Mouse (Mus musculus) natural killer cell, adult 2 months (primary cell): Measurements from ENCODE around the gene Gpx2.

ENCODE experiments used
- DNase-seq, 2 experiments: peaks; one replicate each; pipeline ENCODE4 v3.0.0; 2022; ENCODE audit warnings: low spot score in 2 of 2

The Gpx2 gene

DNA sequence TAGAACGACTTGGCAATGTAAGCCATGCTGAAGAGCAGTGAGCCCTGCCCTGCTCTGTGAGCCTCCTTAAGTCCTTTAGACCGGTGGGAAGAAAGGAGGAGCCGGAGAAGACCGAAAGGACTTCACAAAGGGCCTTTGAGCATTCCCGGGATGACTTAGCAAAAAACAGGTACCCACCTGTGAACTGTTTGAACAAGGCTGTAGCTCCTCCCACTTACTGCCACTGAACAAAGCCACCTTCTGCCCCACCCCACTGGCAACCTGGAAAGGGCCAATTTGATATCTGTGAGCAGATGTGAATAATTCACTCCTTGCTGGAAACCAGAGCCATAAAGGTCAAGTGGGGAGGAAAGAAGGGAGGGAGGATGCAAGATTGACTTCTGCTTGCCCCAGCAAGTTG is at the start of gene Gpx2:
TSS of gene Gpx2 (minus strand) at position 205 of the 400 bp plus-strand sequence.
- no peak for DNase-seq

DNA sequence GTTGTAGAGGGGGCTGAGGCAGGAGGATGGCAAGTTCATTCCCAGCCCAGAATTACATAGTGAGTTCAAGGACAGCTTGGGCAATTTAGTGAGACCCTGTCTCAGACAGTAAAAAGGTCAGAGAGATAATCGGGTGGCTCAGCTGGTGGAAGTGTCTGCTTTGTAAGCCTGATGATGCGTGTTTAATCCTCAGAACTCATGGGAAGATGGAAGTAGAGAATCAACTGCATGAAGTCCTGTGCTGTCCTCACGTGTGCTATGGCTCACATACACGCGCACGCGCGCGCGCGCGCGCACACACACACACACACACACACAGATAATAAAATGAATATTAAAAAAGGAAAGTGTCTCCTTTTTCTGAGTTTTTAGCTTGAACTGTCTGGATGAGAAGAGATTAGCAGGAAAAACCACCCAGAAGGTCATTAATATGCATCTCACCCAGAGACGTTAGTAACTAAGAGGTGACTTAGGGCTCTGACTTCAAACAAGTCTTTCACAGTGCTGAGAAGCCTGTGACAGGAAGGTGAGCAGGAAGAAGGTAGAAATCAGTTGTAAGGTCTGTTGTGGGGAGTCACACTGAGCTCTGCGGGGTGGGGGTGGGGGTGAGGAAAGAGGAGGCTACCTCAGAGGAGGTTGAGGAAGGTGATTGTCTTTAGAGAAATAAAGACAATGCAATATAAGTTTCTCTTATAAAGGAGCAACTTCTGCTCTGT is 49.1 kb upstream of the Gpx2 start:
- no peak for DNase-seq

DNA sequence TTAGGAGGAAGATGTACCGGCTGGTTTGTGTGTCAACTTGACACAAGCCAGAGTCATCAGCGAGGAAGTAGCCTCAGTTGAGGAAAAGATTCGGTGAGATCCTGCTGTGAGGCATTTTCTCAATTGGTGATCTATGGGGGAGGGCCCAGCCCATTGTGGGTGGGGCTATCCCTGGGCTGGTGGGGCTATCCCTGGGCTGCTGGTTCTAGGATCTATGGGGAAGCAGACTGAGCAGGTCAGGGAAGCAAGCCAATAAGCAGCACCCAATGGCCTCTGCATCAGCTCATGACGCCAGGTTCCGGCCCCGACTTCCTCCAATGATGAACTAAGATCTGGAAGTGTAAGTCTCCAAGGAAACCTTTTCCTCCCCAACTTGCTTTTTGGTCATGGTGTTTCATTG is 44.7 kb upstream of the Gpx2 start:
- DNase-seq, result no peak

DNA sequence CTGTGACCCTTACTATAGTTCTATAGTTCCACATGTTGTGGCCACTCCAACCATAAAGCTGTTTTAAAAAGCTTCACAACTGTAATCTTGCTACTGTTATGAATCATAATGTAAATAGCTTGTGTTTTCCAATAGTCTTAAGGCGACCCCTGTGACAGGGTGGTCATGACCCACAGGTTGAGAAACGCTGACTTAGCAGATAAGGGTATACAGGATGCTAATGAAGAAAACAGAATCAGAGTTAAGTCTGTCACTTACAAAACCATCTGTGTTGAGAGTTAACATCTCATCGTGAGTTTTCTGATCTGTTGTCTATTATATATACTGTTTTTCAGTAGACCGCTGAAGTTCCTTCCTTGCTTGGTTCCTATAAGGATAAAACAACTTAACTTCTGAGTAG is 43.9 kb upstream of the Gpx2 start:
- DNase-seq, result no peak

DNA sequence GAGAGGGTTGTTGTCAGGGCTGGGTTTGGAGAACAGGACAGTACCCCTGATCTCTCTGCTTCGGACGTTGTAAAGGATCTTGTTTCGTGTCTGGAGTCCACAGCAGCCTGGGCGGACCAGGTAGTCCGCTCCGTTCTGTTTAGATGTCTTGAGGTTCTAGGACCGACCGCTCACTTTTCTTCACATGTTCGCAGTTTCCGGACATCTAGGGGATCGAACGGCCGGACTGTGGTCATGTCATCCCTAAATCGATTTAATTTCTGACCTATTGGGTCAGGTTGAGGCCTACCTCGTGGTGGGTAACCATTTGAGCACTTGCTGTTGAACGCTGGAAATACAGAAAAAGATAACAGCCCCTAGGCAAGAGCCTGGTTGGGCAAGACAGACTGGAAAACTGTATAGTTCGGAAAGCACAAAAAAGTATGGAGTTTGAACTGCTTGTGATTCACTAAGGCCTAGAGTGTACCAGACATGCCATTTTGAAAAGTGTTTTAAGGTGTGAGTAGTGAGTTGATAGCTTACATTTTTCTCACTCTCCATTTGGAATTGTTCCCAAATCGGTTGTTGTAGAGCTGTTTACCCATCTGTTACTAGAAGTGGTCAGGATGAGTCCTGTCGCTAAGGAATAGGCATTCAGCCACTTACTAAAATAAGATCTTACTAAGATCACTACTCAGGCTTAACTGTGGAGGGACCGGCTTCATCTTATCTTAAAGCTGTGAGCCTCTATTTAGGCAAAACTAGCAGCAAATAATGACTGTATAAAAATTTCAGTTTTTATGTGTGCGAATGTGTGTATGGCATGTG is 42.7 kb upstream of the Gpx2 start:
- DNase-seq, result no peak

DNA sequence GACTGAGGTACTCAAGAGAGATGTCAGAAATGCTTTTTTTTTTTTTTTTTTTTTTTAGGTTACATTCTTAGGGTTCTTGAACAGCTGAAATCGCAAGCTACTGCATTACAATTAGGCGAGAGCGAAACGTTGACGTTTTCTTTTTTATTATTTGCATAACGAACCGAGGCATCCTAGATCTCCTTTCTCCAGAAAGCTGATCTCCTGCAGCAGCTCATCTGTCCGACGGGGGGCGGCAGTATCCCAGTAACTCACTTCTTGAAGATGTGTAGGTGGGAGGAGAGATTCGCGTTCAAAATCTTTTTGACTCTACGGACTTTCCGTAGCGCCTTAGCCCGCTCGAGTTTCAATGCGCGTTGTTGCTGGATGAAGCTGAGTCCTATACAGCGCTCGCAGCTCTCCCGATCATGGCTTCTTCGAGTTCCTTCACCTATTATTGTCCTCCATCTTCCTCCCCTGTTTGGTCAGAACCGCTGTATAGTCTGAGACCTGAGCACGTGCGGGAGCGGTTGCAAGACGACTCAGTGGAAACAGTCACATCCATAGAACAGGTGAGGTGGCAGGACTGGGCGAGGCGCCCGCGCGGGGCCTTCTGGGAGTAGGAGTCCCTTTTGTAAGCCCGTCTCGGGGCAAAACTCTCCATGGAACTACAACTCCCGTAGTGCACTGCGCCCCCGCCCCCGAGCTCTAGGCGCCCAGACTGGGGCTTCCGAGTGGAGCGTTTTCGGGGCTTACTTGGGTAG is 41.9 kb upstream of the Gpx2 start:
- peak; percentile 91 to 95 for DNase-seq

DNA sequence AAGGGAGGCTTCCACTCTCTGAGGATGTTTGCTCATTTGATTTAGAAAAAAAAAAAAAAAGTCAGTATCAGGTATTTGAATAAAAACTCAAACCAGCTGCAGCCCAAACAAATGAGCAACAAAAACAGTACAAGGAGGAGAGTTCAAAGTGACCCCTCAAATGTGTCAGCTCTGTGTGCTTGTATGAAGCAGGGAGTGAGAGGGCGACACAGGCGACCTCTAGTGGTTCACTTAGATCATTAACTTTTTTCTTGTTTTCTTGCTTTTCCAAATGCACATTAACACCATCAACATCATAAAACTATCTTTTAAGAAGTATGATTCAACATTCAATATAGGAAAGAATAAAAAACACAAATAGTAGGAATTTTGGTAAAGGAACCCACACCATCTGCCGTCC is 37.4 kb upstream of the Gpx2 start:
- peak in 1 of 2 experiments; percentile 29 for DNase-seq

DNA sequence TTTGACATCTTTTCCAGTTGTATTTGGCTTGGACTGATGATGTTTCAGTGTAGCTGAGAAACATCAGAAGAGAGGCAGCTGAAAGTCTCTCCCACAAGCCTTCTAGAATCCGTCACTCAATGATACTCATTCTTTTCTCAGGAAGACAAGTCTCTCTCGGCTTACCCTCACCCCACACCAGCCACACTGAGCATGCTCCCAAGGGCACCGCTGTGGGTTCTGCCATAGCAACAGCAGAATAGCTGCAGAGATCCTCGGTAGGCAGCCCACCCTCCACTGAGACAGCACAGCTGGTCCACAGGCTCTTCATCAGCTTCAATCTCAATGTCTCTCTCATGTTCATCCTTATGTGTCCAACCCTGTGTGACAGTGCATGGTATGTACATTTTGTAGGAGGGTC is 29.9 kb upstream of the Gpx2 start:
- no peak for DNase-seq

DNA sequence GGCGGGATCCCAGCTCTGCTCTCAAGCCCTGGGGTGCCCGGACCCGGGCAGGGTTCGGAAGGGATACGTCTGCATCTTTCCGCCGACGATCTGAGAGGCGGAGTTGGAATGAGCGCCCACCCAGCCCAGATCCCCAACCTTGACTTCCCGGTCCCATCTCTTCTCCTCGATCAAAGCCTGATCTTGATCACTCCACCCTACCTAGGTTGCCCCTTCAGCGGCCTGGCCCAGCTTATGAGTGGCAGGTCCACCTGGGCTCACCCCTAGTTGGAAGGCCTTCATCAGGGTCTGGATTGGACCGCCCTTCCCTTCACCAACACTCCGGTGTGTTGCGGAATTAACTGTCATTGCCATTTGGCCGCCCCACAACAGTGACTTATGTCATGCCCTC is 27.3 kb upstream of the Gpx2 start, which contains the start of gene Rab15:
TSS of gene Rab15 (minus strand) at position 258 of the 391 bp plus-strand sequence.
- DNase-seq, result no peak

DNA sequence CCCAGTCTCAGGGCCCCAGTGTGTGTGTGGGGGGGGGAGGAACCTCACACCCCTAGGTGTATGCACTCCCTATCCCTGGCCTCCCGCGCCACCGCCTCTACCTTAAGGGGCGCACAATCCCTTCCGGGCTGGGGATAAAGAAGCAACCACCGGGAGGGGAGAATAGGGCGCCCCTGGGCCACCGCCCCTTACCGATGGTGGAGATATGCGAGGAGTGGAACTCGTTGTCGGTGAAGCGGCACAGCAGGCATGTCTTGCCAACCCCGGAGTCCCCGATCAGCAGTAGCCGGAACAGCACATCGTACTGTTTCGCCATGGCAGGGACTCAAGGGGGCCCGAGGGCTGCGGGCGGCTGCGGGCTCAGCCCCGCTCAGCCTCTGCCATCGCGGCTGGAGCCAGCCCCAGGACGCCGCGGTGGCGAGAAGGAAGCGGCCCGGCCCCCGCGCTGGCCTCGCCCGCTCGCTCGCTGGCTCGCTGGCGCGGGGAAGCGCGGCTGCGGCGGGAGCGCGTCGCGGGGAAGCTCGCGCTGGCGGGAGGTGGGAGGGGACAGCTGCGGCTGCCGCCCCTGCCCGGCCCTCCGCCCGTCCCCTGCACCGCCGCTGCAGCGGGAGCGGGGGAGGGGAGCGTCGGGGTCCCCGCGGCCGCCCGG is 26.8 kb upstream of the Gpx2 start:
- no peak for DNase-seq

DNA sequence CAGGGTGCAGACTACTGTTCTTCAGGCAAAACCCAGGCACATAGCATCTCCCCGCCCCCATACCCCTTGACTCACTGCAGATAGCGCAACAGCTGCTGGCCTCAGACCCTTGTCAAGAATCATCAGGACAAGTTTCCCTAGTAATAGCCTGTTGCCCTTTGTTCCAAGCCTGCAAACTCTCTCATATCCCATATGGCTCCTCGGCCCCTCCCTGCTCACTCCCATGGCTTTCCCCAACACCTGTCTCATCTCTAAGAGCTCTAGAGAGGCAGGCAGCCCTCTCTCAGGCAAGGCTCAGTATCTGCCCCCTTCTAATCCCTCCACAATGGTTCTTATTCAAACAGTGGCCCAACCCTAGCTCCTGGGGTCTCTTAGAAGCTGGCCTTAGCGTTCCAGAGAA is 25.3 kb upstream of the Gpx2 start:
- no peak for DNase-seq

DNA sequence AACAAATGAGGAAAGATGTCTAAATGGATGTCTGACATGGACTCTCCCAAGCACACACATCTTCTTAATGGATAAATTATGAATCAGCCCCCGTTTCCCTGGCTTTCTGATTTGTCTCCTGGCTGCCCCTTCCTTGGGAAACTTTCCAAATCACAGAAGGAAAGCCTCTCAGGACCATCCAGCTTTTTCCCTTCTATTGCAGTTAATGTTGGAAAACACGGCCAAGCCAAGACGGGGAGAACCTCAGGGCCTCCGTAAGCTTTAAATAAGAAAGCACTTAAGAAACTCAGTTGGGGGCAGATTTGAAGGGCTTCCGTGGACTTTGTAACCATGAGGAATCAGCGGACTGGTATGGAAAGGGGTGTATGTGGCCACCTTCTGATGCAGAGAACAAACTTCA is 24.5 kb upstream of the Gpx2 start:
- DNase-seq, result no peak

DNA sequence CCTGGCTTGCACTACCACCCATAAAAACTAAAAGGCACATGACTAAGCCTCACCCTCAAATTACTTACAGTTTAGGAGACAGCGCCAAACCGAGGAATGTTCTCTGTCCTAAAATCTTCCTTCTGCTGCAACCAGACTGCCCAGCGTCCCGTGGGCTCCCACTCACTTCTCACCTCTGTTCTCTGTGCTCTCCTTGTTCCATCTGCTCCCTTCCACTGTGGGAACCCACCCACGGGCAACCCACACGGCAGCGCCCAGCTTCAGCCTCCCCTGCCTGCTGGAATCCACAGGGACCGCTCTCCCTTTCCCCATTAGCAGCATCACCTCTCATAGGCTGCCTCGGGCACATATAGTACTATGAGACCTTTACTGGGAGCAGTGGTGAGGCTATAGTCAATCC is 23.6 kb upstream of the Gpx2 start:
- DNase-seq, result no peak

DNA sequence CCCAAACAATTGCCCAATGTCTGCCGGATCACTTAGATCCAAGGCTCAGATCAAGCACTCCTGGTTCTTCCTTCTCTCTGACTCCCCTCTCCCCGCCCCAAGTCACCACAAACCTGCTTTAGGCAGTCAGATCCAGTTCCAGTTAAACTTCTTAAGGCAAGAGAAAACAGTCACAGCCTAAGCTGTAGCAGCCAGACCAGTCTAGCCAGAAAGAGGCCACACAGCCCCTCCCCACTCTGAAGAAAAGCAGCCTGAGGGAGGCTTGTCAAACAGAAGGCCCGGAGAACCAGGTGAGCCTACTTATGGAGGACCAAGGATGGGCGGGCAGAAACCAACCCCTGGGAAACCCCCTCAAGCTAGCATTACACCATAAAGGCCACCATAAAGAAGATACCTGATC is 22.8 kb upstream of the Gpx2 start:
- DNase-seq, result no peak

DNA sequence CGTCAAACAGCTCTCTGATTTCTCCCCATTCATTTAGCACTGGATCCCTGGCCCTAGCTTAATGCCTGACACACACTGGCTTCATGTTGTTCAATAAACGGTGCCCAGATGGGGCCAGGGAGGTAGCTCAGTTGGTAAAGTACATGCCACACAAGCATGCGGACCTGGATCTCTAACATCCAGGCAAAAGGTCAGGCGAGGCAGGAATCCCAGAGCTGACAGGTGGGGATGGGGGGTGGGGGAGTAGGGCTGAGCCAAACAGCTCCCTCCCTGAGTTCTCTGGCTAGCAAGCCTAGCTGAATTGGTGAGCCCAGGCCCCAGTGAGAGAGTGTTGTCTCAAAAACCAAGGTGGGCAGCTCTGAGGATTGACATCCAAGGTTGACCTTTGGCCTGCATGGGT is 21.8 kb upstream of the Gpx2 start:
- DNase-seq, result no peak

DNA sequence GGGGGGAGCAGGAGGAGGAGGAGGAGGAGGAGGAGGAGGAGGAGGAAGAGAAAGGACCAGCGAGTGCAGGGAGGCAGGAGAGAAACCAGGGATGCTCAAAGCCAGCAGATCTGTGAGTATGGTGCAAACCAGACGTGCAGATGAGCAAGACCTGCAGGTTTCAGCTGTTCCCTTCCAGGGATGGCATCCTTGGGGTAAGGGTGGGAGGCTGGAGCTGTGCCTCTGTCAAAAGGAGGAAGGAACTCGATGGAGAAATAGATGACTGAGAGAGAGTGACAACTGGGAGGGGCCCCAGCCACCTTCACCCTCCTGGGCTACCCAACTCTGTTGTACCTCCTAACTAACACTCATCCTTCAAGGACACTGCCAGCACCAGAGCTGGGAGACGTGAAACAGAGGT is 21.4 kb upstream of the Gpx2 start:
- DNase-seq, result no peak

DNA sequence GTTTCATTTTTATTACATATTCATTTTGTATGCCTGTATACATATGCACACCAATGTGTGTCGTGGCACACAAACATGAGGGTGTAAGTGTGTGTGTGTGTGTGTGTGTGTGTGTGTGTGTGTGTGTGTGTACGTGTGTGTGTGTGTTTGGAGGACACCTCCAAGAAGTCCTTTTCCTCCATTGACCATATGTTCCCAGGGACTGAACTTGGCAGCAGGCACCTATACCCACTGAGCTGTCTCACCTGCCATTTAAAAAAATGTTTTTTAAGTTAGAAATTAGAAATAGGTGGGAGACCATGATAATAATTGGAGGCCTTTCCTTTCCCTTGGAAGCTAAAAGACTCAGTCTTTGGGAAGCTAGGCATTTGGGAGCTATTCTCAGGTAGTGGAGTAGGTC is 18.8 kb upstream of the Gpx2 start:
- no peak for DNase-seq

DNA sequence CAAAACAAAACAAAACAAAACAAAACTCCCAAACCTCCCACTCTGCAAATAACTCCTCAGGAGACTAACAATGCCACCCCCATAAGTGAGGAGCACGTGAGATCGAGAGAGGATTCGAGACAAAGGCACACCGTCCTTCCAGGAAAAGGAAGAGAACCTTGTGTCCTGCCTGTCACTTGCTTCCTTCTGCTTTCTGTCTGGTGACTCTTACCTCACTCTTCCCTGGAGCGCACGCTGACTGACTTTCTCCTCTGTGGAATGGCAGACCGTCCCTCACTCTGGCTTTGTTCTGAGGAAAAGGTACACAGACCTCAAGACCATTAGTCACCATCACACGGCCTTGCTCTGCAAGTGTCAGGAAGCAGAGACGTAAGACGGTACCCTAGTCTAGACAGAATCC is 18.2 kb upstream of the Gpx2 start:
- no peak for DNase-seq

DNA sequence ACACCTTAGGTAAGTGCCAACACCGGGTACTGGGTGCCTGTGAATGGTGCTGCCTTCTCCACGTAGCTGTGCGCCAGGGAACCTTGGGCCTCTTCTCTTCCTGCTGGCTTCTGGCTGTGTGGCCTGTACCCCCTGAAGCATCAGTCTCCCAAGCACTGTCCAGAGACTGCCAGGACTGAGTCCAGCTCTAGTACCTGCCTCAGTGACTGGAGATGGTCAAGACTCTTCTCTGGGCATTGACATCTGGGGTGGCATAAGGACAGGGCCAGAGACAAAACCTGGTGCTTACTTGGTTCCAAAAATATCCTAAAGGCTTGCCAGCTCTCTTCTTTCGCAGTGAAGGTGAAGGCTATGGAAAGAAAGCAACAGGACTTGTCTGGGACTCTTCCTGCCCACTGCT is 15.7 kb upstream of the Gpx2 start:
- DNase-seq, result no peak

DNA sequence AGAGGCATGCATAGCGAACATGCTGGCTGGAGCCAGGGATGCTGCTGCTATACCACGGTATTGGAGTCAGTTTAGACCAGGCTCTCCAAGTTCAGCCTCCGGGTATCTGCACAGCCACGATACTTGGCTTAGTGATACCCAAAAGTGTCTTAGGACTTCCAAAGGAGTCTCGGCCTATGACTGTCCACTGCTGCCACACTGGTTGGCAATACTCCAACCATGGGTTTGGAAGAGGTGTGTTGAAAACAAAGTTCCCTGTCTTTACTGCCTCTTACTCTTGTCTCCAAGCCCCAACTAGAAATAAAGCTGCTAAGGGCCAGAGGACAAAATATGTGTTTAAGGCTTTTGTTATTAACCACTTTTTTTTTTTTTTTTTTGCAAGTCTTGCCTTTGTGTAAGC is 15.1 kb upstream of the Gpx2 start:
- no peak for DNase-seq

DNA sequence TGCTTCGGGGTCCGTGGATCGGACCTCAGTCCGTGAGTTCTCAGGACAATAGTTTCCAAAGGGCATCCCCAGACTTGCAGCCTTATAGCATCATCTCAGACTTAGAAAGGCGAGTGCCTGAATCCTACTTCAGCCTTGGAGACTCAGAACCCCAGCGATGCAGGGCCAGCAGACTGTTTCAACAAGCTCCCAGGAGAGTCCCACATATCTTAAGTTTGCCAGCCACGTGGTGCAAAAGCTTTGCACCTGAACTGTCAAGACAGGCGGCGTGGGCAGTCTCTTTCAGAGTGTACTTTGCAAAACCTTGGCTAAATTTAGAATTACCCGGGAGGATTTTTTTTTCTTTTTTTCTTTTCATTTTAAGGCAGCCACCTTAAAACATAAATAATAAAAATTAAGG is 12.4 kb upstream of the Gpx2 start:
- no peak for DNase-seq
